Mouse (Mus musculus) forebrain, embryonic 16.5 days (tissue): ENCODE results near the gene Fis1. TPM values are rescaled to one million over a fixed set of nuclear protein-coding genes. Genes with fewer than 3 reads are reported as not detected.

Source experiments
- ATAC-seq: fragments of 200-750 bp; cut with Nextera tagmentation; 2 replicates; pipeline ENCODE4 v1.8.0; 2017; ENCODE audit warnings: mild to moderate bottlenecking, moderate library complexity
- H3K27ac ChIP-seq: fragments of 300-500 bp; sonication (generic); 2 replicates; pipeline ENCODE4 v1.5.1; 2014; ENCODE audit warnings: low read length, control low read depth
- H3K27me3 ChIP-seq: fragments of 300-500 bp; sonication (generic); replicated peaks from 2 replicates; pipeline ENCODE4 v1.6.1; 2014; ENCODE audit warnings: low read length; ENCODE audit not compliant: control insufficient read depth, insufficient read depth
- H3K36me3 ChIP-seq: fragments of 300-500 bp; sonication (generic); 2 replicates; pipeline ENCODE4 v1.6.1; 2014; ENCODE audit not compliant: control insufficient read depth, insufficient read depth
- H3K4me1 ChIP-seq: fragments of 300-500 bp; sonication (generic); replicated peaks from 2 replicates; pipeline ENCODE4 v1.6.1; 2014; ENCODE audit warnings: low read length; ENCODE audit not compliant: control insufficient read depth, insufficient read depth
- H3K4me2 ChIP-seq: fragments of 300-500 bp; sonication (generic); 2 replicates; pipeline ENCODE4 v1.6.1; 2014; ENCODE audit warnings: mild to moderate bottlenecking, low read length, control low read depth
- H3K4me3 ChIP-seq: fragments of 300-500 bp; sonication (generic); replicated peaks from 2 replicates; pipeline ENCODE4 v1.5.1; 2014; ENCODE audit warnings: mild to moderate bottlenecking, low read length, control low read depth
- H3K9ac ChIP-seq: fragments of 300-500 bp; sonication (generic); replicated peaks from 2 replicates; pipeline ENCODE4 v1.6.1; 2014; ENCODE audit warnings: low read depth, low read length, control low read depth
- H3K9me3 ChIP-seq: fragments of 300-500 bp; sonication (generic); 2 replicates; pipeline ENCODE4 v1.6.1; 2016; ENCODE audit warnings: low read length; ENCODE audit not compliant: control insufficient read depth
- WGBS: fragments of 180-500 bp; shearing (Covaris S2); extraction: QIAGEN DNeasy Blood & Tissue Kit; methylation state at CpG from one replicate; pipeline ENCODE4 v1.1.7; 2014; 5-methylcytosine and 5-hydroxymethylcytosine counted together
- polyA plus RNA-seq: library from polyadenylated mRNA; unstranded; fragments of >200 nt; fragmentation: Nextera tagmentation; extraction: Ambion mirVana; gene quantifications from 2 replicates; pipeline ENCODE4 v1.2.1, GENCODE M21; 2015

Fis1 gene
- polyA plus RNA-seq, 1 experiment from 2014 or later = 326 TPM

DNA sequence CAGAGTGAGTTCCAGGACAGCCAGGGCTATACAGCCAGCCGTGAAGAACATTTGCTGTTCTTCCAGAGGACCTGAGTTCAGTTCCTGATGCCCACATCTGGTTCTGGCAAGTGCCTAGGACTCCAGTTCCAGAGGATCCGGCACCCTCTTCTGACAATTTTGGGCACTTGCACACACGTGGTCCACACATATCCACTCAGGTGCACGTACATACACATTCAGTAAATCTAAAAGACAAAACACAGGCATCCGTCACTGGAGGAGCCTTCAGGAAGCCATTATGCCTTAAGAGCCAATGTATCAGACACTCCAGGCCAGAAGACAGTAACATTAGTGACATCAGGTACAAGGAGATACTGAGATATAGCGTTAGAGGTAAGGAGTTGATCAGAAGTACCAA is 2.6 kb upstream of the Fis1 start:
- Histone ChIP-seq H3K27me3 (no peaks in the 10 kb centered on the region), H3K9ac (no peak overlapping the region), H3K4me2 (no peak overlapping the region), H3K4me3 (no peak overlapping the region), H3K36me3 (no peaks in the 10 kb centered on the region), H3K27ac (no peak overlapping the region), H3K9me3 (no peaks in the 10 kb centered on the region), H3K4me1 (peaks cover 16% of the 10 kb centered on the region)
- WGBS = 95% methylated on average over 6 of the region's 6 CpGs
- no peak for ATAC-seq

GRCm38 (mm10) chr5:136952153-136952552 is 922 bp upstream of the Fis1 start:
- H3K27ac ChIP-seq = no peak overlapping the region
- no peak for ATAC-seq
- no peak overlapping the region for H3K4me3 ChIP-seq
- no peaks in the 10 kb centered on the region for H3K27me3 ChIP-seq
- no peak overlapping the region for H3K9ac ChIP-seq
- H3K4me2 ChIP-seq = no peak overlapping the region
- H3K4me1 ChIP-seq = peaks cover 19% of the 10 kb centered on the region
- H3K9me3 ChIP-seq = no peaks in the 10 kb centered on the region
- WGBS = 81% methylated on average over 4 of the region's 4 CpGs
- no peaks in the 10 kb centered on the region for H3K36me3 ChIP-seq

DNA sequence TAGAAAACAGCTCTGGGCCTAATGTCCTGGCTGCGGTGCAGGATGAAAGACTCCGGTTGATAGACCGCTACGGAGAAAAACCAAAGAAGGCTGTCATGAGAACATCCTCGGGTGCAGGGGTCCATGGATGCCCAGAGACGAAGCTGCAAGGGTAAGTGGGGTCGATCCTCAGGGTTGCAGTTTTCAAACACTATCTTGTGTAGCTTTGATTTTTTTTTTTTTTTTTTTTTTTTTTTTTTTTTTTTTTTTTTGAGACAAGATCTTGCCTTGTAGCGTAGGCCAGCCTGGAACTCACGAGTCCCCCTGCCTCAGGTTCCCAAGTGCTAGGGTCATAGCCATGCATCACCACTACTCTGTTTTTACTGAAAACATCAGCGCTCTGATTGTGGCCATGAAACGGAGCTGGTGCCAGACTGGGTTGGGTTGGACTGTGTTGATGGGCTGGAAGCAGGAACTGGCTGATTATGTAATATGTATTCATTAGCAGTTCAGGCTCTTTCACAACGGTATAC is 421 bp downstream of the Fis1 start:
- H3K27ac ChIP-seq = peak overlapping the region; percentile 89
- H3K4me3 ChIP-seq = peak overlapping the region; percentile 68
- peaks cover 19% of the 10 kb centered on the region for H3K4me1 ChIP-seq
- WGBS = 1% methylated on average over 12 of the region's 12 CpGs
- peak overlapping the region; percentile 80 for H3K4me2 ChIP-seq
- H3K27me3 ChIP-seq = no peaks in the 10 kb centered on the region
- ATAC-seq = no peak
- peak overlapping the region; percentile 86 for H3K9ac ChIP-seq
- no peaks in the 10 kb centered on the region for H3K36me3 ChIP-seq
- no peaks in the 10 kb centered on the region for H3K9me3 ChIP-seq

- Histone ChIP-seq H3K27ac (no peak overlapping the region), H3K9ac (no peak overlapping the region), H3K27me3 (no peaks in the 10 kb centered on the region), H3K4me3 (no peak overlapping the region), H3K4me1 (peaks cover 19% of the 10 kb centered on the region), H3K4me2 (no peak overlapping the region), H3K36me3 (no peaks in the 10 kb centered on the region), H3K9me3 (no peaks in the 10 kb centered on the region)
- WGBS = 97% methylated on average over 4 of the region's 4 CpGs
- no peak for ATAC-seq
Observed at GRCm38 (mm10) chr5:136955622-136956021, 2.5 kb downstream of the Fis1 start.

DNA sequence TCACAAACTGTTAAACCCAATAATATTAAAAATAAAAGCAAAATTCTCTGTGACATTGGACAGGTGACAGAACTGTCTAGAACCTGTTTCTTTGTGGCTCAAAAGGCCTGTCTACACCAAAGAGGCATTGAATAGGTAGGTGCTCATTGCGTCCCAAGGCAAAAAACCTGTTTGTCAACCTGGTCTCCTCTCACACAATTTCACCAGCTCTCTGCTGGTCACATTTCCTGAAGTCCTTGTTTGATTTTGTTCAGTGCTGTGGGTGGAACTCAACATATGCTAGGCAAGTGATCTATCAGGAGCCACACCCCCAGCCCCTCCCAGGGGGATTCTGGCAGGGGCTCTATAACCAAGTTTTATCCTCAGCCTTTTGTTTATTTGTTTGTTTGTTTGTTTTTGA is 4.2 kb downstream of the Fis1 start:
- H3K4me3 ChIP-seq = no peak overlapping the region
- H3K27ac ChIP-seq = no peak overlapping the region
- no peak overlapping the region for H3K9ac ChIP-seq
- H3K9me3 ChIP-seq = no peaks in the 10 kb centered on the region
- H3K4me2 ChIP-seq = no peak overlapping the region
- no peaks in the 10 kb centered on the region for H3K27me3 ChIP-seq
- no peak for ATAC-seq
- H3K4me1 ChIP-seq = peaks cover 24% of the 10 kb centered on the region
- 89% methylated on average over 1 of the region's 1 CpGs for WGBS
- H3K36me3 ChIP-seq = no peaks in the 10 kb centered on the region

DNA sequence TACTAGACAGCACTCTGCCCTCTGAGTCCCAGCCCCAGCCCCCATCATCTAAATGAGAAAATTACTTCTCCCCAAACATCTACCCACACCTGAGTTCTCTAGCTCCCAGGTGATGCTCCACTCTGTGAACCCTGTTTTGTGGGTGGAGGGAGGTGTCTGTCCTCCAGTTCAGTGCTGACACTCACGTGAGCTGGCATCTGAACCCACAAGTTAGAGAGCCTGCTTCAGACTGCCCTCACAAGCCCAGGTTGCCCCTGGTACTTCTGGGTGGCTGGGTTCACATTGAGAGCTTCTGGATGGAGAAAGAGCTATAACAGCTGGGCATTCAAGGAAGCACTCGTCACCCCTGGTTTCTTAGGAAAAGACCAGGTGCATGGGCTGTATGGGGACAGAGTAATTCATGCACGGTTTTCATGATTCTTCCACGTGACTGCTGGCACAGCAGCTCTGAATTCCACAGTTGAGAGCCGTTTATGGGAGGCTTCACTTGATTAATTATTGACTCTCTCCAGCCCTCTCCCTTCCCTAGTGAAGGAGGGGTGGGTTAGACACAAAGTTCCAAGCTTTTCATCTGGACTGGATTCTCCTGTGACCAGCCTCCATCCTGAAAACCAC is 6.0 kb downstream of the Fis1 start:
- no peak overlapping the region for H3K9ac ChIP-seq
- no peak overlapping the region for H3K27ac ChIP-seq
- H3K4me2 ChIP-seq = no peak overlapping the region
- no peaks in the 10 kb centered on the region for H3K9me3 ChIP-seq
- H3K36me3 ChIP-seq = peaks cover 7% of the 10 kb centered on the region; the same call in 1 of the 2 replicates
- no peak for ATAC-seq
- H3K4me1 ChIP-seq = peaks cover 27% of the 10 kb centered on the region
- H3K27me3 ChIP-seq = no peaks in the 10 kb centered on the region
- WGBS = 80% methylated on average over 5 of the region's 5 CpGs
- no peak overlapping the region for H3K4me3 ChIP-seq

GRCm38 (mm10) chr5:136960053-136960452 is 7.0 kb downstream of the Fis1 start:
- Histone ChIP-seq H3K27me3 (no peaks in the 10 kb centered on the region), H3K36me3 (peaks cover 10% of the 10 kb centered on the region), H3K9ac (no peak overlapping the region), H3K9me3 (no peaks in the 10 kb centered on the region), H3K27ac (no peak overlapping the region), H3K4me2 (no peak overlapping the region), H3K4me1 (peaks cover 19% of the 10 kb centered on the region), H3K4me3 (no peak overlapping the region)
- 89% methylated on average over 6 of the region's 6 CpGs for WGBS
- ATAC-seq = no peak

GRCm38 (mm10) chr5:136961334-136961982 is 8.4 kb downstream of the Fis1 start:
- H3K4me3 ChIP-seq = peak overlapping the region; percentile 66
- H3K4me1 ChIP-seq = peaks cover 13% of the 10 kb centered on the region
- ATAC-seq = peak; percentile 3; the same call in 1 of the 2 replicates
- no peaks in the 10 kb centered on the region for H3K9me3 ChIP-seq
- peaks cover 21% of the 10 kb centered on the region for H3K36me3 ChIP-seq
- H3K27ac ChIP-seq = peak overlapping the region; percentile 91
- H3K4me2 ChIP-seq = peak overlapping the region; percentile 78
- H3K9ac ChIP-seq = peak overlapping the region; percentile 80
- 27% methylated on average over 5 of the region's 5 CpGs for WGBS
- H3K27me3 ChIP-seq = no peaks in the 10 kb centered on the region

DNA sequence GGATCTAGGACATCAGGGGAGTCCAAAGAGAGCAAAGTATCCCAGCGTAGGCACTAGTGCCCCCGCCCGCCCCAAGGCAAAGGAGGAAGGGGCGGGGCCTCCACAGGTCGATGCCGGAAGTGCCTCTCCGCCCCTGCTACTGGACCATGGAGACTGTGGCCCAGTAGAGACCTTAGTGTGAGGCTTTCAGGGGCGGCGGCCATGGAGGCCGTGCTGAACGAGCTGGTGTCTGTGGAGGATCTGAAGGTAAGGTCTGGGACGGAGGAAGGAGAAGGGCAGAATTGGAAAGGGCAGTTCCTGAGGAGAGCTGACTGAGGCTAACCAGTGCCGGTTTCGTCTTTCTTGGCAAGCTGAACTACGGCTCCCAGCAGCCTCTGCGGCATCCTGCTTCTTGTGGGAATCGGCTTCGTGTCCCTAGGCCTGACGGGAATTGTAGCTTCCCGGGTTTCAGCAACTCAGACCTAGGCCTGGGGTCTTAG is 8.9 kb downstream of the Fis1 start:
- 1% methylated on average over 20 of the region's 20 CpGs for whole genome bisulfite sequencing
- peak overlapping the region; percentile 66 for H3K4me3 ChIP-seq
- peak; percentile 93 for ATAC-seq
- peaks cover 13% of the 10 kb centered on the region for H3K4me1 ChIP-seq
- H3K36me3 ChIP-seq = peaks cover 21% of the 10 kb centered on the region
- peak overlapping the region; percentile 80 for H3K9ac ChIP-seq
- H3K27me3 ChIP-seq = no peaks in the 10 kb centered on the region
- H3K9me3 ChIP-seq = no peaks in the 10 kb centered on the region
- H3K4me2 ChIP-seq = peak overlapping the region; percentile 78
- peak overlapping the region; percentile 91 for H3K27ac ChIP-seq
